Mouse (Mus musculus): ENCODE data around the gene Rce1.

GRCm38 (mm10) chr19:4615151-4616093 lies 10.0 kb downstream of the Rce1 start, which contains the start of gene Lrfn4:
- TF ChIP-seq POLR2A (IDR thresholded peaks at IDR 0.05; ENCODE audit: borderline replicate concordance, control insufficient read depth, low read depth, low read length) (no peak), CTCF (IDR thresholded peaks at IDR 0.05; ENCODE audit: control insufficient read depth, insufficient read depth, low read length) (no peak)

All from bone marrow, adult 2 months (tissue).